Mouse (Mus musculus): ENCODE measurements around the gene Maats1.

DNA sequence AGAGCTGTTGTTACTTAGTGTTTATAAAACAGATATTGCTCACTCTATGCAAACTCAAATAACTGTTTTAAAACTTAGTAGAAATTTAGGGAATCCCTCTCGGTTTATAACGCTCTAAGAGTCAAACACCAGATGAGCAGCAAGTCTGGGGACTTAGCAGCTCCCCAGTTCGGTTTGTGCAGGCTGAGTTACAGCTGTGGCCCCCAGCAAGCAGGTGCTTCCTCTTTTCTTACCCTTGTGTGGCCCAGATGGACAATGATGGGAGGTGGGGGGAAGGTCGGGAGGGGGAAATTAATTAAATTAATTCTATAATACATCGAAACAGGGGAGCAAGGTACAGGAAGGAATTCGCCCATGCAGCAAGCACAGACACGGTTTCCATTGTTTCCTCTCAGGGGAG, 34.3 kb downstream of the Maats1 start:
- TF ChIP-seq CTCF (IDR thresholded peaks at IDR 0.05; ENCODE audit: extremely low read depth, insufficient read depth, insufficient read length, insufficient replicate concordance): no peak
- TF ChIP-seq POLR2A (IDR thresholded peaks at IDR 0.05; ENCODE audit: low read depth, low read length): no peak

All from spleen, adult 2 months (tissue).